Comparison of ENCODE assay signal across 8 mouse cellular contexts in genomic region chr14:13933290-13934051, GRCm38 (mm10). TPM values are rescaled to one million over a fixed set of nuclear protein-coding genes. Genes with fewer than 3 reads are reported as not detected.
DNase-seq lines count a peak whose midpoint lies in the region; ATAC-seq and TF ChIP-seq lines count a peak whose summit lies in the region.

No protein-coding gene starts in this region.

- no peak for TF ChIP-seq CTCF in cerebellum, adult 2 months (IDR thresholded peaks at IDR 0.05; ENCODE audit: borderline replicate concordance, insufficient read depth, low read depth, low read length)
- no peak for TF ChIP-seq CTCF in liver, postnatal 0 days (IDR thresholded peaks at IDR 0.05; ENCODE audit: low read depth)

- no peak for TF ChIP-seq EP300 in liver, postnatal 0 days (IDR thresholded peaks at IDR 0.05; ENCODE audit: low read depth)

- H3K27me3 ChIP-seq in cerebellum, adult 2 months (ENCODE audit: control insufficient read depth, insufficient read depth, low read length): no peaks in the 10 kb centered on the region
- H3K27me3 ChIP-seq in liver, postnatal 0 days (ENCODE audit: insufficient read depth, low read length): no peaks in the 10 kb centered on the region

- H3K4me3 ChIP-seq in cerebellum, adult 2 months (replicated peaks; ENCODE audit: insufficient read depth, low read depth, low read length): peak overlapping the region; percentile 6
- H3K4me3 ChIP-seq in liver, postnatal 0 days (ENCODE audit: low read depth, low read length): peak overlapping the region; percentile 27

- DNase-seq in cerebellum, adult 2 months: no peak
- no peak for DNase-seq in cerebellum, postnatal 36 days
- peak; percentile 37 for DNase-seq in CD4-positive, CD25-positive, alpha-beta regulatory T cell, adult 2 months (ENCODE audit: low read depth, low spot score)
- DNase-seq in liver, postnatal 0 days: peak; percentile 14
- no peak for DNase-seq in right cerebral cortex, adult 18-20 months
- no peak for DNase-seq in testis, postnatal 10 days (ENCODE audit: low spot score)
- no peak for DNase-seq in layer of hippocampus, adult 9-10 months (ENCODE audit: low spot score)

- peak overlapping the region; percentile 64 for H3K4me2 ChIP-seq in liver, postnatal 0 days (ENCODE audit: low read depth, low read length)

- H3K36me3 ChIP-seq in liver, postnatal 0 days (replicated peaks; ENCODE audit: insufficient read depth, low read length): no peaks in the 10 kb centered on the region

- H3K27ac ChIP-seq in cerebellum, adult 2 months (ENCODE audit: insufficient read depth, low read length): no peak overlapping the region
- no peak overlapping the region for H3K27ac ChIP-seq in liver, postnatal 0 days (ENCODE audit: low read depth)

- no peaks in the 10 kb centered on the region for H3K4me1 ChIP-seq in cerebellum, adult 2 months (ENCODE audit: control insufficient read depth, insufficient read depth, low read length)
- peaks cover 5% of the 10 kb centered on the region; the same call in 1 of the 2 replicates for H3K4me1 ChIP-seq in liver, postnatal 0 days (ENCODE audit: insufficient read depth)

- TF ChIP-seq POLR2A in cerebellum, adult 2 months (IDR thresholded peaks at IDR 0.05; ENCODE audit: borderline replicate concordance, insufficient read depth, low read length): no peak

- H3K9me3 ChIP-seq in liver, postnatal 0 days (ENCODE audit: low read length): 0 out of 2 replicates have a peak, but pooled peaks cover 5% of the 10 kb centered on the region

- WGBS in cerebellum, adult 2 months: 32% methylated on average over 31 of the region's 31 CpGs
- WGBS in liver, postnatal 0 days (ENCODE audit: insufficient replicate concordance): 34% methylated on average over 25 of the region's 31 CpGs

- ATAC-seq in granulocyte monocyte progenitor cell, adult 5-6 weeks (replicated peaks; ENCODE audit: poor library complexity, severe bottlenecking): peak; percentile 58
- ATAC-seq in liver, postnatal 0 days: peak; percentile 35; the same call in 1 of the 2 replicates

- H3K9ac ChIP-seq in liver, postnatal 0 days (replicated peaks): peak overlapping the region; percentile 27; the same call in 1 of the 2 replicates

RNA-seq across cellular contexts. Expression of gene Gm281, which starts 19.2 kb away (rescaled TPM):
- not detected in 2 replicates for polyA plus RNA-seq in cerebellum, adult 2 months (2012; rRNA removed)
- not detected in 2 replicates for total RNA-seq in granulocyte monocyte progenitor cell, adult 5-6 weeks (2014; fragmentation: Nextera tagmentation)
- not detected in 2 replicates for total RNA-seq in granulocyte monocyte progenitor cell, adult 5-6 weeks (2017)
- not detected in 2 replicates for polyA plus RNA-seq in liver, postnatal 0 days (2015; fragmentation: Nextera tagmentation; extraction: Ambion mirVana)

RNA-seq across cellular contexts. Expression of gene Atxn7, which starts 27.8 kb away (rescaled TPM):
- 24.0 and 24.9 TPM in 2 replicates for polyA plus RNA-seq in cerebellum, adult 2 months (2012; rRNA removed)
- total RNA-seq in granulocyte monocyte progenitor cell, adult 5-6 weeks (2014; fragmentation: Nextera tagmentation): 14.3 and 14.6 TPM in 2 replicates
- total RNA-seq in granulocyte monocyte progenitor cell, adult 5-6 weeks (2017): 11.3 and 20.3 TPM in 2 replicates
- 2.0 and 2.1 TPM in 2 replicates for polyA plus RNA-seq in liver, postnatal 0 days (2015; fragmentation: Nextera tagmentation; extraction: Ambion mirVana)

RNA-seq across cellular contexts. Expression of gene Thoc7, which starts 28.2 kb away (rescaled TPM):
- polyA plus RNA-seq in cerebellum, adult 2 months (2012; rRNA removed): 109 and 116 TPM in 2 replicates
- 188 and 219 TPM in 2 replicates for total RNA-seq in granulocyte monocyte progenitor cell, adult 5-6 weeks (2014; fragmentation: Nextera tagmentation)
- total RNA-seq in granulocyte monocyte progenitor cell, adult 5-6 weeks (2017): 347 and 460 TPM in 2 replicates
- polyA plus RNA-seq in liver, postnatal 0 days (2015; fragmentation: Nextera tagmentation; extraction: Ambion mirVana): 113 and 123 TPM in 2 replicates

Comparison
In these comparisons a context has a peak if more than half of its experiments do, and no peak if none do; other contexts are left out.
1. DNase-seq: peak in CD4-positive, CD25-positive, alpha-beta regulatory T cell, adult 2 months (single experiment) and liver, postnatal 0 days (single experiment); none in cerebellum, adult 2 months (0 of 2), cerebellum, postnatal 36 days (0 of 2), right cerebral cortex, adult 18-20 months (single experiment), testis, postnatal 10 days (single experiment) and layer of hippocampus, adult 9-10 months (single experiment).